Mouse (Mus musculus): ENCODE results near the gene Galnt7. TPM values are rescaled to one million over a fixed set of nuclear protein-coding genes. Genes with fewer than 3 reads are reported as not detected.
"Not testable (repeated sequence)": the region's sequence is repeated elsewhere in the genome, so short reads cannot be mapped to it uniquely, and the experiment has no call there.

Galnt7 gene
- total RNA-seq, 1 experiment from 2014 or later = 31.0 TPM

DNA sequence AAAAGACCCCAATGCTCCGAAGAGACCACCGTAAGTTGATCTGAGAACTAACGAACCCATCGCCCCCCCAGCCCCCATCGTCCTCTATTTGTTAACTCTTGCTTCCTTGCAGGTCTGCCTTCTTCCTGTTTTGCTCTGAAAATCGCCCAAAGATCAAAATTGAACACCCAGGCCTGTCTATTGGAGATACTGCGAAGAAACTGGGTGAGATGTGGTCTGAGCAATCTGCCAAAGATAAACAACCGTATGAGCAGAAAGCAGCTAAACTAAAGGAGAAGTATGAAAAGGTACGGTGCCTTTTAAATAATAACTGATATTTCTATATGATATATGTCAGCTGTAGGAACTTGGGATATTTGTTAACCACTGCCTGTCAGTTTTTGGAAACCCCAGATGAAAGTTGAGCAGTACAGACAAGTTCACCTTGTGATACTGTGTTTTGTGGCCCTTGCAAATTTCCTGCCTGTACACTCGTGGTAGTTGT, 139.6 kb downstream of the Galnt7 start:
- not testable (repeated sequence) for ATAC-seq (ENCODE audit: extremely low read depth, insufficient number of reproducible peaks, low FRiP score, poor library complexity, severe bottlenecking)

DNA sequence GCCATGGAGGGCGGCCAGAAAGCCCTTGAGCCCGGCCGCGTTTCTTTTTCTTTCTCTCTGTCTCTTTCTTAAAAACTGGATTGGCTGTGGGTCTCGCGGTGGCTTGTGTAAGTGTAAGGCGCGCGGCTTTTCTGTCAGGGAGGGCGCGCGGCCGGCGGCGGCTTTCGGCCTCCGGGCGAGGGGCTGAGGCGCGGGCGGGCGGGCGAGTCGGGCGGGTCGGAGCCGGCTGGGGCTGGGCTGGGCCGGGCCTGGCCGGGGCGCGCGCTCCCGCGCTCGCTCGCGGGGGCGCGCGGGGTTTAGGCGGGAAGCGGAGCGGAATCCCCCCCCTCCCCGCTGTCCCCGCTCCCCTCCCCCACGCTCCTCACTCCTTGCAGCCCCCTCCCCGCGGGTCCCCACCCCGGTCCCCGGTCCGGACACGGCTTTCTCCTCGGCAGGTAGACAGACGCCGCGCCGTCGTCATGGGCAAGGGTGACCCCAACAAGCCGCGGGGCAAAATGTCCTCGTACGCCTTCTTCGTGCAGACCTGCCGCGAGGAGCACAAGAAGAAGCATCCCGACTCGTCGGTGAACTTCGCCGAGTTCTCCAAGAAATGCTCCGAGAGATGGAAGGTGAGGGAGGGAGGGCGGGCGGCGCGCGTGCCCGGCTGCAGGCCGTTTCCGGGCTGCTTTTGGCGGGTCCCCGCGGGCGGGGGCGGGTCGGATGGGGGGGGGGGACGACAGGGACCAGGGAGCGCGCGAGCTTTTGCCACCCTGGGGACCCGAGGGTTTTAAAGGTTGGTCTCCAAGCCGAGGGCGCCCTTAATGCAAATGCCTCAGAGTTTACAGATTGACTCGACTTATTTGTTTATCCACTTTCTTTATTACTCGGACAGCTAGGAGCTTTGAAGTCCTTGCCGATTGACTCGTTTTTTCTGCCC, 140.4 kb downstream of the Galnt7 start:
- no peak for ATAC-seq (ENCODE audit: extremely low read depth, insufficient number of reproducible peaks, low FRiP score, poor library complexity, severe bottlenecking)

DNA sequence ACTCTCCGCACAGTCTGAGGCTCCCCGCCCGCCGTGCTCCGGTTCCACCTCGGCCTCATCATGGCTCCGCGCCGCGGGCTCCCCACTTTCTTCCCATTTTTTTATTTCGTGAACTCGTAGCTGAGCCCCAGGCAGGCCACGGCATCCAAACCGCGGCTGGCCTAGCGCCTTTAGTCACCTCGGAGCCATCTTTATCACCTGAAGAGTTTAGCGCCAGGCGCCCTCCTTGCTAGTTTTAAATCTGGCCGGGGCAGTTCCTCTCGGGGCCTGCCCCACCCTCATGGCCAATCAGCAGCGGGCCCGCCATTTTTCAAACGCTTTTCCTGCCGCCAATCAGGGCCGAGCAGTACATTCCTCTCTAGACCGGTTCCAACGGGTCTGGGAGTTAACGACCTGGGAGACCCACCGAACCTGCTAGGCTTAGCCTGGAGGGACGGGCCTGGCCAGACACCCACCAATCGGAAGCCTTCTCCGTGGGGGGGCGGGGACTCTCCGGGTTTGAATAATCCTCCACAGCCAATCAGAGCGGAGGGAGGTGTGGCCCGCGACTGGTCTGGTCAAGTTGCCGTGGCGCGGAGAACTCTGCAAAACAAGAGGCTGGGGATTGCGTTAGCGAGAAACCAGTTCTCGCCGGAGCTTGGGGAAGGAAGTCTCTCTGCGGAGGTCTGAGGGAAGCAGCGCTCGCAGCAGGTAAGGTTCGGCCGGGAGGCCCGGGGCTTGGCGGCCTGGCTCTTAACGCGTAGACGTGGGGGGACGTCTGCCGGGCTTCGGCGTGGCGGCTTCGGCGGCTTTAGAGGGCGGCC, 141.3 kb downstream of the Galnt7 start, which contains the start of gene Hmgb2:
Gene Hmgb2, plus strand, starts transcription at position 592 of the 803 bp plus-strand sequence.
- peak; percentile 97 for ATAC-seq (ENCODE audit: extremely low read depth, insufficient number of reproducible peaks, low FRiP score, poor library complexity, severe bottlenecking)

DNA sequence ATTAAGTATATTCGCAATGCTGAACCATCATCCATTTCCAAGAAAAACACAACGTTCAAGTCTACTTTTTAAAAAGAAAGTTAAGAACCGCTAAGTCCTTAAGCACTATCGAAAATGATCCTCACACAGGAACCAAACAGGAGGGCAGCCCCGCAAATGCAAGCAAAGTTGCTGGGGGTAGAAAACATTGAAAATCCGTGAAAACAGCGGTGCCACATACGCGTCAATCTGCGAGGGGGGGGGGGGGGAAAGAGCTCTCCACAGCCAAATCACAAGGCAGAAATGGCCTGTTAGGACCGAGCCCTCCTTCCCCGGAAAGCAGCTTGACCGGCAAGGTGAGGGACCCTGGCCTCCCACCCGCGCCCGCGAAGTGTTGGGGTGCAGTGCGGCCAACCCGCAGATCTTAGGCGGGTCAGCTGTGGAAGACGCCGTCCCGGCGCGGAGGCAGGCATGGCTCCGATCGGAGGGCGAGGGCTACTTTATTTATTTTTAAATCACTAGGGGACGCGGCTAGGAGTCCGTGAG, 142.0 kb downstream of the Galnt7 start:
- no peak for ATAC-seq (ENCODE audit: extremely low read depth, insufficient number of reproducible peaks, low FRiP score, poor library complexity, severe bottlenecking)

DNA sequence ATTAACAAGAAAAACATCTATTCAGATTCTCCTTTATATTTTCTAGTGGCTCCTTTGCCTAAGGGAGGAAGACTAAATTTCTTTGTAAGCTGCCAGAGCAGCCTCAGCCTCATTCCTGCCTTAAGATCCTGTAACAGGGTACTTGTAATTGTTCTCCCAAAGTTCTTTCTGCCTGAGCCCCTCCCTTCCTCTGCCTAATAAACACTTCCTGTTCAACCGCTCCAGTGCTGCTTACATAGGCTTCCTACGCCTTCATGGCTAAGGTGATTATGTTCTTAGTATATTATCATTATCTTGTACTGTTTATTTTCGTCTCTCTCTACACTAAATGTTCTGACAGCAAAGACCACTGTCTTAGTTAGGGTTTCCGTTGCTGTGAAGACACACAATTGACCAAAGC, 144.2 kb downstream of the Galnt7 start:
- ATAC-seq (ENCODE audit: extremely low read depth, insufficient number of reproducible peaks, low FRiP score, poor library complexity, severe bottlenecking) = no peak

DNA sequence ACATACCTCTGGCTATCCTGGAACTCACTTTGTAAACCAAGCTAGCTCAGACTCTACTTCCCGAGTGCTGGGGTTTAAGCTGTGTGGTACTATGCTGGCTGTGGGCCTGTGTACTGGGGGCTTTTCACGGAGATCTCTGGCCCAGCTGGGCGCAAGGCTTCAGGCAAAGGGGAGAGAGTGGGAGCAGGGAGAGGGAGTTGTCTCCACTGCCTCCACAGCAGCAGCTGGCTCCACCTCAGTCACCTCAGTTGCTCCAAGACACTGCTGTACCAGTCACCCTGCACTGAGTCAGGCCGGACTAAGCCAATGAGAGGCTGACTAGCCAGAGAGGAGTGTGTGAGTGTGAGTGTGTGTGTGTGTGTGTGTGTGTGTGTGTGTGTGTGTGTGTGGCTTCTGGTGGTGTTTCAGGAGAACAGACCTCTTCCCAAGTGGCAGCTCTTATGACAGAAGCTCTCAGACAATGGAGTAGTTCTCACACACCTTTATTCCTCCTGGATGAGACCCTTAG, 145.2 kb downstream of the Galnt7 start:
- ATAC-seq (ENCODE audit: extremely low read depth, insufficient number of reproducible peaks, low FRiP score, poor library complexity, severe bottlenecking) = no peak

DNA sequence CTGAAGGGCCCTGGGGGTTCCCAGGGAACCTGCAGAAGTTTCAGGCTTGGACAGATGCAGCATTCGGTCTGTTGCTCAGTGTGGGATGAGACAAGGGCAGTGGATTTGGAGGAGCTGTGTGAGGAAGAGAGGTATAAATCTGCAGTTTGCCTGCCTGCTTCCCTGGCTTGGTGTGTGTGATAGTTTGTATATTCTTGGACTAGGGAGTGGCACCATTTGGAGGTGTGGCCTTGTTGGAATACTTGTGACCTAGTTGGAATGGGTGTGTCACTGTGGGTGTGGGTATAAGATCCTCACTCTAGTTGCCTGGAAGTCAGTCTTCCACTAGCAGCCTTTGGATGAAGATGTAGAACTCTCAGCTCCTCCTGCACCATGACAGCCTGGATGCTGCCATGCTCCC, 147.3 kb downstream of the Galnt7 start:
- not testable (repeated sequence) for ATAC-seq (ENCODE audit: extremely low read depth, insufficient number of reproducible peaks, low FRiP score, poor library complexity, severe bottlenecking)

DNA sequence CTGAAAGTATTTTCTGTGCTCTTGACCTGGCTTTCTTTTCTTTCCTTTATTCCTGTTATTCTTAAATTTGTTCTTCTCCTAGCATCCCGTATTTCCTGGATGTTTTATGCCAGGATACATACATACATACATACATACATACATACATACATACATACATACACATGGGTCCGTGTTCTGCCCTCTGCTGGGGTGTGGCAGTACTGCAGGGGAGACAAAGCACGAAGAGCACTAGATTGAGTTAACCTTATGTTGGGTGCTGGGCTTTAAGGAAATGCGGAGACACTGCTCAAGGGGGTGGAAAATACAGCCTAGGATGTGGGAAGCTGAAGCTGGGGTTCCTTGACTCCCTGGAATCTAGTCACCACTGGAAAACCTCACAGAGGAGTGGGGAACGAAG, 149.2 kb downstream of the Galnt7 start:
- peak; percentile 94 for ATAC-seq (ENCODE audit: extremely low read depth, insufficient number of reproducible peaks, low FRiP score, poor library complexity, severe bottlenecking)

DNA sequence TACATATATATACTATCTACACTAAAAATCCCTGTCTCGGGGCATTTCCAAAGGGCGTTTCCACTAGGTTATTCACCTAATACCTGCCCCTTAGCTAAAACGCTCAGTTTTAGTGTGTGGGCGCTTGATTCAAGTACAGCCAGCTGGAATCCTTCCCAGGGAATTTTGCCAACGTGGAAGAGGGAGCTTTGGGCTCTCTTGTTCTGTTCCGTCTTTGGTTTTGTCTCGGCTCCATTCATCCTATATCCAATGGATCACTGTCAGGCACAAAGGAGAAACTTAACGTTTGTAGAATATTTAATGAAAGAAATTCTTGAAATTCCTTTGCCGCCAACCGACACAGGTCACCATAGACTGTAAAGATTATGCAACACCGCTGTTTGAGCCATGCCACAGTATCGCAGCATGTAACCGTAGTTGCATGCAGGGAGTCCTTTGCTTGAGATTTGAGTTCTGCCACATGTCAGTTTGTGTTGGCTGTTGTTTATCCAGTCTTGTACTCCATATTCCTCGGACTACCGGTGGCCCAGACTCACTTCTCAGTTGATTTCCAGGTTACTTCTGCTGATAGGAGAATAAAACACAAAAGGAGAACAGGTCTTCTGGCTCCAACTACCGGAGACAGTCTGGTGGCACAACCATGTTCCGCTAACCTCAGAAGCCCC, 153.9 kb downstream of the Galnt7 start:
- ATAC-seq (ENCODE audit: extremely low read depth, insufficient number of reproducible peaks, low FRiP score, poor library complexity, severe bottlenecking) = no peak

DNA sequence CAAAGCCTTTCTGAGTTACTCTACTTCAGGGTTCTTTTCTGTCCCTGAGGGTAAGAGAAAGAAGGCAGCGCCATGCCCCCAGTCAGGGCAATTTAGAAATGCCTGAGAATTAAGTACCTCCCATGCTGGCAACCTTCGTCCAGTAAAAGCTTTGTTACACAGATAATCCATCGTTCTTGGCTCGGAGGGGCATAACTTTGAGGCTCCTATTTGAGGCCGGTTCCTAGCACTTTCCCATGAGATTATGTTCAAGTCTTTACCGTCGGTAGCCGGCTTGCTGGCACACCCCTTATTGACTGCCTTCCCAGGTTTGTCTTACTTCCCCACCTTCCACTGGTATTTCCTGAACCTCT, 154.4 kb downstream of the Galnt7 start:
- no peak for ATAC-seq (ENCODE audit: extremely low read depth, insufficient number of reproducible peaks, low FRiP score, poor library complexity, severe bottlenecking)

DNA sequence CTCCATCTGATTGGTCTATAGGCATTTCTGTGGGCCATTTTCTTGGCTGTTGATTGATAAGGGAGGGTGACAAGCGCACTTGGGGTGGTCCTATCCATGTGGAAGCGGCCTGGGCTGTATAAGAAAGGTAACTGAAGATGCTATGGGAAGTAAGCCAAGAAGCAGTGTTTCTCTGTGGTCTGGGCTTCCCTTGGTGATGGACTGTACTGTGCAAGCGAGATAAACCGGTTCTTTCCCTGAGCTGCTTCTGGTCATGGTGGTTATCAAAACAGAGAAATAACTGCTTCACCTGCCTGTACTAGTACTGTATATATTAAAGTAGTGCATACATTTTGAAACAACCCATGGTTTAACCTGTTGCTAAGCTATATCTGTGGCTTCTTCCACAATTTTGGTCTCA, 161.0 kb downstream of the Galnt7 start:
- no peak for ATAC-seq (ENCODE audit: extremely low read depth, insufficient number of reproducible peaks, low FRiP score, poor library complexity, severe bottlenecking)

DNA sequence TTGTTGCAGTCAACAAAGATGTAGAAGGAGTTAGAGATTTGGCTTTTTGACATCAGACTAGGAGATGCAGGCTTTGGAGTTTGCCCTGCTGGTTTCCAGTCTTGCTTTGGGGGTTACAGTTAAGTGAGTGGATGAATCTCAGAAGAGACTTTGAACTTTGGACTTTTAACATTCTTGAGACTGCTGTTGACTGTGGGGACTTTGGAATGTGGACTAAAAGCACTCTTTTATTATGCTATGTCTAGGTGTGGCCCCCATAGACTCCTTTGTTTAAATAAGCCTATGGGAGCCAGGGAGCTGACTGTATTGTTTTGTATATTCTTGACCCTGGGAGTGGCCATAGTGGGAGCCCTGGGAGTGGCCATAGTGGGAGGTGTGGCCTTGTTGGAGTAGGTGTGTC, 162.9 kb downstream of the Galnt7 start:
- ATAC-seq (ENCODE audit: extremely low read depth, insufficient number of reproducible peaks, low FRiP score, poor library complexity, severe bottlenecking) = no peak

DNA sequence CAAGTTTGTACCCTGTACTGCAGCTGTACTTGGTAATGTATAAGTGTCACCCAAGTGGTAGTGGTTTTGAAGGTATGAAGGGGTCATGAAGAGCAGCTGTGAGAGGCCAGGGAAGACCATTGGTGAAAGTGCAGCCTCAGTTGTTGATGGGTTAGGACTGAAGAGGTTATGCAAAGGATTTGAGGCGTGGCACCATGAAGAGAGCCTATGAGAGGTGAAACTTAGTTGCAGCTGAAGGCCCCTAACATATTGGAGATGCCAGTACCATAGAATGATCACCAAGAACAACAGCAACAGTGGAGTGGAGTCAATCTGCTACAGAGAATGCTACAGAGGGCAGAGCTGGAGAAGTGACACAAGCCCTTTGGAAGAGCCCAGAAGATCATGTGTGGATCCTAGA, 163.5 kb downstream of the Galnt7 start:
- ATAC-seq (ENCODE audit: extremely low read depth, insufficient number of reproducible peaks, low FRiP score, poor library complexity, severe bottlenecking) = no peak

DNA sequence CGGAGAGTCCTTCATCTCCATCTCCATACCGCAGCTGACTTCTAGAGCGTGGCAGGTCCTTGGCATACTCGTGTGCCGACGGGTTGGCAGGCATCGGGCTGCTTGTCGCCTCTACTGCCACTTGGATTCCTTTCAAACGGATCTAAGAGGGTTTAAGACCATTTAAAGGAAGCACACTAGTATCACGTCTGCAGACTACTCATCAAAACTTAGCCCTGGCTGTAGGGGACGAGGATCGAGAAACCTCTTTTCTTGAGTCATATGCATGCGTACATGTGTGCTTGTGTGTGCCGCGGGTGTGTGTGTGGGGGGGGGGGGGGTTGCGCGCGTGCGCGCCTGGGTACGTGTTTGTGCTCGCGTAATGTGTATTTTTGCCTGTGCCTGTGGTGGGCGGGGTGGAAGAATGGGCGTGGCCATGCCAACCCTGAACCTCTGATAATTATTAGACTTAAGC, 164.5 kb downstream of the Galnt7 start:
- ATAC-seq (ENCODE audit: extremely low read depth, insufficient number of reproducible peaks, low FRiP score, poor library complexity, severe bottlenecking) = peak; percentile 45

DNA sequence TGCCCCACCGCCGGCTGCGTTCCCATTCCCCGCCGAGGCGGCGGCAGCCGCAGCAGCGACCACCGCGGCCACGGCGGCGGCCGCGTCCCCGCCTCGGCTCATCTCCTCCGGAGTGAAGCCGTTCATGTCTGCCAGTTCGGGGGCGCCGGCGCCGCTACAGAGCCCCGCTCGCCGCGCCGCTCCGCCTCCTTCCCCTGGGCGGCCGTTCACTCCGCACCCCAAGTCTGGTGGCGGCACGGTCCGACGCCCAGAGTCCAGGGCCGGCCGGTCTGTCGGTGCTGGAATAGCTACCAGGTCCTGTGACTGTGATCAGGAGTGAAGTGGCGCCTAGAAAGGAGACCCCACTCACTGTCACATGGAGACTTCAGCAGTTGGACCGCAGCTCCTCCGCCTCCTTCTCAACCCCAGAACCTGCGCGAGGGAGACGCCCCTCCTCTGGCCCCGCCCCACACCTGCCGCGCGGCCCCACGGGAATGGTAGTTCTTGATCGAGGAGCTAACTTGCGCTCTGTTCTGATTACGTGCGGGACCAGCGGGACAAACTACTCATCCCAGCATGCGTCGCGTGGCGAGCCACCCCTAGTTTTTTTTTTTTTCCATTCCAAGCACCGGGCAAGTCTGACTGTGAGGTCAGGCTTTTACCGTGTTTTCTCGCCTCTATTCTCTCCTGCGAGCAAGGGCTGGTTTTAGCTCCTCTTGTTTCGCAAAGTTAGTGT, 165.2 kb downstream of the Galnt7 start, which contains the start of gene Sap30:
Gene Sap30, minus strand, starts transcription at position 420 of the 715 bp plus-strand sequence.
- ATAC-seq (ENCODE audit: extremely low read depth, insufficient number of reproducible peaks, low FRiP score, poor library complexity, severe bottlenecking) = peak; percentile 96

DNA sequence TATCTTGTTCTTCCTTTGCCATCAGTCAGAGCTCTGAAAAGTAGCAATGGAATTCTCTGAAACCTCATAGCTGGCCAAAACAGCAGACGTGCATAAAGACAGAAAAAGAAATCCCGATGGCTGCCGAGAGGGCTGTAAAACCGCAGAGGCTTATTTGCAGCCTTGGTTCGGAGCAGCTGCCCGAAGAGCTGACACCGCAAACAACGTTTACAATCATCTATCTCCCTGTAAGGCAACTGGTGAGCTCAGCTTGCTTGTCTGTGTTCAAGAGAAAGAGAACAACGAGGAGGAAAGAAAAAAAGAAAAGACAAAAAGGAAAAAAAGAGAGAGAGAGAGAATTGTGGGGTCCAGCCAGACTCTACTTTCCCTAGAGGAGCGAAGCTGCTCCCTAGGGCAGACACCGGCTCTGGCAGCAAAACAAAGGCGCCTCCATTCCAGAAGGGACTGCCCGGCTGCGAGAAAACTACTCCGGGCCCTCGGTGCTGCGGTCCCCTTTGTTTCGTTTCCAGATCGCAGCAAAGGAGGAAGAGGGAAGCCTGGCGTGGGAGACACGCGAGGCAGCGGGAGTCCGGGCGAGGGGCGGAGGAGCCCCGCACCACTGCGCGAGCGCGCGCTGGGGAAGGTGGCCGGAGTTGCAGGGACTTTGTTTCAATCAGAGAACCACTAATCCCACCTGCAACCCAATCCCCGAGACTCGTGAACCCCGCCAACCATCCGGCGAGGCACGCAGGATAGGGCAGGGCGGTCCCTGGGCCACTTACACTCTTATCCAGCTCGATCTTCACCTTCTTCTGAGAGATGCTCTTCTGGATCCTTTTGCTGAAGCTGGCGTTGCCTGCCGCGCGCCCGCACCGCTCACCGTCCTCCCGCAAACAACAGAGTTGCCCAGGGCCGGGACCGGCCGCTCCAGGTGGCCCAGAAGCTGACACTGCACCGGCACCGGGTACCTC, 166.1 kb downstream of the Galnt7 start:
- peak; percentile 7; the same call in 1 of the 2 replicates for ATAC-seq (ENCODE audit: extremely low read depth, insufficient number of reproducible peaks, low FRiP score, poor library complexity, severe bottlenecking)

DNA sequence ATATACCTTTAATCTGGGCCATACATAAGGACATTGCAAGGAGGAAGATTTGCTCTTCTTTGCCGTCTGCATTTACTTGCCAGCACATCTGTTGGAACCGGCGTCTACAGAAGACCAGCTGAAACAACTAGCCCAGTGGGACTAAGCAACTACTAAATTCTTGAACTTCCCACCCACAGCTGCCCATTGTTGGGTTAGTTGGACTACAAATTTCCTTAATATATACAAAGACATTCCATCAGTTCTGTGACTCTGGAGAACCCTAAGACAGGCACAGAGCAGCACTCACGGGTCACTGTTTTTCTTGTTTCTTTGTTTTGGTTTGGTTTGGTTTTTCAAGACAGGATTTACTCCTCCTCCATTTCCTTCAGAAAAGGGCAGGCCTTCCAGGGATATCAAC, 172.2 kb downstream of the Galnt7 start:
- ATAC-seq (ENCODE audit: extremely low read depth, insufficient number of reproducible peaks, low FRiP score, poor library complexity, severe bottlenecking) = no peak

Data from neutrophil, adult 5-6 weeks (primary cell).